8 mouse cellular contexts compared by ENCODE assay signal in genomic region chr19:28009587-28010281, GRCm38 (mm10). TPM values are rescaled to one million over a fixed set of nuclear protein-coding genes. Genes with fewer than 3 reads are reported as not detected.
A peak's percentile ranks its signal among the peaks of the same experiment; 100 is the strongest.
DNase-seq lines count a peak whose midpoint lies in the region; ATAC-seq and TF ChIP-seq lines count a peak whose summit lies in the region.

No protein-coding gene starts in this region.

- H3K36me3 ChIP-seq in kidney, adult 2 months (ENCODE audit: control insufficient read depth, insufficient read depth, low read length): no peaks in the 10 kb centered on the region
- H3K36me3 ChIP-seq in lung, embryonic 14.5 days (ENCODE audit: insufficient read depth): no peaks in the 10 kb centered on the region
- H3K36me3 ChIP-seq in neural tube, embryonic 15.5 days: no peaks in the 10 kb centered on the region

- WGBS in kidney, adult 2 months: 9% methylated on average over 5 of the region's 5 CpGs
- under 1% methylated on average over 5 of the region's 5 CpGs for whole genome bisulfite sequencing in lung, embryonic 14.5 days
- WGBS in neural tube, embryonic 15.5 days: 1% methylated on average over 5 of the region's 5 CpGs

- DNase-seq in left cerebral cortex, adult 2 months (ENCODE audit: extremely low spot score in 1 of 2, low spot score in 2 of 2): no peak
- DNase-seq in left cerebral cortex, adult 11 months (ENCODE audit: low spot score): no peak
- DNase-seq in cerebellum, adult 18-20 months: peak; percentile 32 to 35
- DNase-seq in heart, adult 18-20 months: peak; percentile 33 to 37
- peak; percentile 30 for DNase-seq in kidney, adult 2 months
- peak; percentile 57 for DNase-seq in lung, embryonic 14.5 days

- no peak for TF ChIP-seq POLR2A in kidney, adult 2 months (IDR thresholded peaks at IDR 0.05; ENCODE audit: low read depth, low read length)

- H3K27me3 ChIP-seq in kidney, adult 2 months (replicated peaks; ENCODE audit: control insufficient read depth, insufficient read depth, low read length): no peaks in the 10 kb centered on the region
- no peaks in the 10 kb centered on the region for H3K27me3 ChIP-seq in lung, embryonic 14.5 days (ENCODE audit: insufficient read depth, low read length)
- H3K27me3 ChIP-seq in neural tube, embryonic 15.5 days (replicated peaks): no peaks in the 10 kb centered on the region

- peak overlapping the region; percentile 78 for H3K4me2 ChIP-seq in lung, embryonic 14.5 days
- peak overlapping the region; percentile 66 for H3K4me2 ChIP-seq in neural tube, embryonic 15.5 days

- no peak for TF ChIP-seq CTCF in left cerebral cortex, adult 2 months (IDR thresholded peaks at IDR 0.05)
- no peak for TF ChIP-seq CTCF in kidney, adult 2 months (conservative IDR thresholded peaks at IDR 0.05; ENCODE audit: insufficient read depth, insufficient read length, low read depth, low read length)
- no peak for TF ChIP-seq CTCF in lung, embryonic 14.5 days (IDR thresholded peaks at IDR 0.05; ENCODE audit: low read depth)

- intact Hi-C loops in left cerebral cortex, adult 2 months (cut with DNase I): loop anchor here (2.0 to 10.0 kb wide), 8 partner anchors 78 to 618 kb away; no protein-coding TSS in a partner anchor

- peak overlapping the region; percentile 92 for H3K9ac ChIP-seq in lung, embryonic 14.5 days
- H3K9ac ChIP-seq in neural tube, embryonic 15.5 days (replicated peaks): peak overlapping the region; percentile 96

- H3K9me3 ChIP-seq in lung, embryonic 14.5 days (ENCODE audit: low read depth, low read length): no peaks in the 10 kb centered on the region
- H3K9me3 ChIP-seq in neural tube, embryonic 15.5 days (replicated peaks): no peaks in the 10 kb centered on the region

- peak overlapping the region; percentile 97 for H3K4me3 ChIP-seq in left cerebral cortex, adult 2 months
- H3K4me3 ChIP-seq in kidney, adult 2 months (ENCODE audit: insufficient read depth, low read depth, low read length): peak overlapping the region; percentile 98
- peak overlapping the region; percentile 75 for H3K4me3 ChIP-seq in lung, embryonic 14.5 days (ENCODE audit: low read depth, low read length)
- peak overlapping the region; percentile 97 for H3K4me3 ChIP-seq in neural tube, embryonic 15.5 days (replicated peaks)

- no peak for ATAC-seq in lung, embryonic 14.5 days (ENCODE audit: insufficient read depth)
- no peak for ATAC-seq in neural tube, embryonic 15.5 days (ENCODE audit: low FRiP score)
- no peak for ATAC-seq in erythroid progenitor cell, adult 5-6 weeks (replicated peaks; ENCODE audit: low FRiP score, poor library complexity, severe bottlenecking)

- peak overlapping the region; percentile 100 for H3K27ac ChIP-seq in left cerebral cortex, adult 2 months
- H3K27ac ChIP-seq in kidney, adult 2 months (ENCODE audit: insufficient read depth, low read depth, low read length): no peak overlapping the region
- H3K27ac ChIP-seq in lung, embryonic 14.5 days (ENCODE audit: low read depth): peak overlapping the region; percentile 100
- peak overlapping the region; percentile 100 for H3K27ac ChIP-seq in neural tube, embryonic 15.5 days (replicated peaks)

- peaks cover 3% of the 10 kb centered on the region; the same call in 1 of the 2 replicates for H3K4me1 ChIP-seq in kidney, adult 2 months (ENCODE audit: control insufficient read depth, insufficient read depth, low read length)
- H3K4me1 ChIP-seq in lung, embryonic 14.5 days (ENCODE audit: insufficient read depth): no peaks in the 10 kb centered on the region; the same call in 1 of the 2 replicates
- H3K4me1 ChIP-seq in neural tube, embryonic 15.5 days: peaks cover 7% of the 10 kb centered on the region

RNA-seq across cellular contexts. Expression of gene Rfx3, which starts 1.2 kb away (rescaled TPM):
- total RNA-seq in left cerebral cortex, adult 2 months (2021): 10 to 100 TPM; 76.3 to 82.1 TPM
- 1 to 10 TPM; 2.2 to 3.8 TPM for total RNA-seq in heart, adult 18-20 months (2021)
- polyA plus RNA-seq in kidney, adult 2 months (2012; rRNA removed): 1.7 and 1.9 TPM in 2 replicates
- 14.8 and 15.2 TPM in 2 replicates for polyA plus RNA-seq in lung, embryonic 14.5 days (2014; fragmentation: Nextera tagmentation; extraction: Ambion mirVana)
- 19.1 and 20.4 TPM in 2 replicates for polyA plus RNA-seq in neural tube, embryonic 15.5 days (2015; fragmentation: Nextera tagmentation; extraction: Ambion mirVana)
- total RNA-seq in erythroid progenitor cell, adult 5-6 weeks (2015; ENCODE audit: low replicate concordance): 5.4 and 16.2 TPM in 2 replicates
- 4.7 and 7.3 TPM in 2 replicates for total RNA-seq in erythroid progenitor cell, adult 5-6 weeks (2017; ENCODE audit: low replicate concordance)

Comparison
In these comparisons a context has a peak if more than half of its experiments do, and no peak if none do; other contexts are left out.
1. DNase-seq: peak in cerebellum, adult 18-20 months (2 of 2), heart, adult 18-20 months (2 of 2), kidney, adult 2 months (single experiment) and lung, embryonic 14.5 days (single experiment); none in left cerebral cortex, adult 2 months (0 of 2) and left cerebral cortex, adult 11 months (single experiment).
2. RNA of gene Rfx3, which starts 1.2 kb away (total RNA-seq): 76.3 to 82.1 TPM in left cerebral cortex, adult 2 months; 4.7 to 16.2 TPM in erythroid progenitor cell, adult 5-6 weeks and 2.2 to 3.8 TPM in heart, adult 18-20 months; every median in the first group is over 4 times any median in the second.
3. Peak in every context shown above with its lines, with median percentiles within 50 percentile points of each other: H3K4me3 ChIP-seq.